Comparison of ENCODE assay signal across 9 mouse cellular contexts in genomic region chr11:5165471-5165916, GRCm38 (mm10). TPM values are rescaled to one million over a fixed set of nuclear protein-coding genes. Genes with fewer than 3 reads are reported as not detected.
DNase-seq lines count a peak whose midpoint lies in the region; ATAC-seq and TF ChIP-seq lines count a peak whose summit lies in the region.
"Had no signal": no experiment of that assay in that cellular context is flagged by ENCODE, and none has a peak within 500 bp of the region (broad histone marks: within the 10 kb centered on the region; RNA-seq: fewer than 3 reads in every experiment).

No protein-coding gene starts in this region.

- peak; percentile 30 for TF ChIP-seq CTCF in layer of hippocampus, adult 2 months (conservative IDR thresholded peaks at IDR 0.05)
- TF ChIP-seq CTCF in lung, postnatal 0 days (IDR thresholded peaks at IDR 0.05) = peak; percentile 22; the same call in 1 of the 2 replicates
- TF ChIP-seq CTCF in stomach, postnatal 0 days (IDR thresholded peaks at IDR 0.05; ENCODE audit: low read depth) = no peak

- WGBS in embryonic facial prominence, embryonic 14.5 days = 12% methylated on average over 7 of the region's 8 CpGs
- 25% methylated on average over 8 of the region's 8 CpGs for WGBS in lung, postnatal 0 days
- 31% methylated on average over 8 of the region's 8 CpGs for WGBS in stomach, postnatal 0 days
- 47% methylated on average over 8 of the region's 8 CpGs for WGBS in liver, embryonic 11.5 days

- peak; percentile 72 for ATAC-seq in embryonic facial prominence, embryonic 14.5 days (ENCODE audit: low read depth)
- peak; percentile 82 for ATAC-seq in lung, postnatal 0 days
- ATAC-seq in stomach, postnatal 0 days (ENCODE audit: low FRiP score, low TSS enrichment) = peak; percentile 69; the same call in 1 of the 2 replicates
- ATAC-seq in granulocyte monocyte progenitor cell, adult 5-6 weeks (replicated peaks; ENCODE audit: poor library complexity, severe bottlenecking) = no peak
- no peak for ATAC-seq in liver, embryonic 11.5 days (replicated peaks; ENCODE audit: low FRiP score)

- peak overlapping the region; percentile 5; the same call in 1 of the 2 replicates for H3K9ac ChIP-seq in embryonic facial prominence, embryonic 14.5 days (ENCODE audit: low read depth, low read length)
- H3K9ac ChIP-seq in lung, postnatal 0 days (replicated peaks; ENCODE audit: low read depth) = no peak overlapping the region
- H3K9ac ChIP-seq in stomach, postnatal 0 days (ENCODE audit: low read length) = no peak overlapping the region; the same call in 1 of the 2 replicates
- H3K9ac ChIP-seq in liver, embryonic 11.5 days (ENCODE audit: low read depth, low read length) = no peak overlapping the region
- H3K9ac ChIP-seq: midbrain, embryonic 12.5 days had no signal

- no peaks in the 10 kb centered on the region for H3K27me3 ChIP-seq in embryonic facial prominence, embryonic 14.5 days (replicated peaks; ENCODE audit: control insufficient read depth, insufficient read depth, low read length)
- no peaks in the 10 kb centered on the region for H3K27me3 ChIP-seq in lung, postnatal 0 days (replicated peaks; ENCODE audit: insufficient read depth, low read length)
- H3K27me3 ChIP-seq in stomach, postnatal 0 days (ENCODE audit: control insufficient read depth, insufficient read depth, low read length) = no peaks in the 10 kb centered on the region
- no peaks in the 10 kb centered on the region for H3K27me3 ChIP-seq in liver, embryonic 11.5 days (replicated peaks; ENCODE audit: control insufficient read depth, insufficient read depth, low read length)
- H3K27me3 ChIP-seq: midbrain, embryonic 12.5 days had no signal

- no peak for TF ChIP-seq EP300 in lung, postnatal 0 days (IDR thresholded peaks at IDR 0.05)
- TF ChIP-seq EP300 in stomach, postnatal 0 days (optimal IDR thresholded peaks at IDR 0.05) = no peak

- H3K27ac ChIP-seq in embryonic facial prominence, embryonic 14.5 days (replicated peaks; ENCODE audit: low read depth, low read length) = peak overlapping the region; percentile 73
- H3K27ac ChIP-seq in layer of hippocampus, adult 2 months = peak overlapping the region; percentile 80
- no peak overlapping the region for H3K27ac ChIP-seq in lung, postnatal 0 days (ENCODE audit: low read length)
- peak overlapping the region; percentile 67 for H3K27ac ChIP-seq in stomach, postnatal 0 days (replicated peaks)
- no peak overlapping the region for H3K27ac ChIP-seq in liver, embryonic 11.5 days (ENCODE audit: low read depth, low read length)
- H3K27ac ChIP-seq: midbrain, embryonic 12.5 days had no signal

- no peak overlapping the region for H3K4me3 ChIP-seq in embryonic facial prominence, embryonic 14.5 days (ENCODE audit: low read depth, low read length)
- no peak overlapping the region for H3K4me3 ChIP-seq in layer of hippocampus, adult 2 months
- no peak overlapping the region for H3K4me3 ChIP-seq in lung, postnatal 0 days (ENCODE audit: low read depth, low read length)
- H3K4me3 ChIP-seq in stomach, postnatal 0 days (ENCODE audit: low read depth, low read length) = no peak overlapping the region
- H3K4me3 ChIP-seq in liver, embryonic 11.5 days (ENCODE audit: low read depth, low read length) = no peak overlapping the region
- H3K4me3 ChIP-seq: midbrain, embryonic 12.5 days had no signal

- H3K4me2 ChIP-seq in embryonic facial prominence, embryonic 14.5 days (ENCODE audit: low read depth, low read length) = no peak overlapping the region
- no peak overlapping the region for H3K4me2 ChIP-seq in lung, postnatal 0 days (replicated peaks; ENCODE audit: low read depth, low read length)
- H3K4me2 ChIP-seq in stomach, postnatal 0 days (replicated peaks; ENCODE audit: low read depth) = no peak overlapping the region
- H3K4me2 ChIP-seq in liver, embryonic 11.5 days = no peak overlapping the region
- H3K4me2 ChIP-seq: midbrain, embryonic 12.5 days had no signal

- peaks cover 21% of the 10 kb centered on the region for H3K4me1 ChIP-seq in embryonic facial prominence, embryonic 14.5 days (ENCODE audit: control insufficient read depth, insufficient read depth, low read length)
- 0 out of 2 replicates have a peak, but pooled peaks cover 3% of the 10 kb centered on the region for H3K4me1 ChIP-seq in lung, postnatal 0 days (ENCODE audit: insufficient read depth, low read depth, low read length)
- no peaks in the 10 kb centered on the region for H3K4me1 ChIP-seq in stomach, postnatal 0 days (replicated peaks; ENCODE audit: control insufficient read depth, insufficient read depth)
- H3K4me1 ChIP-seq in liver, embryonic 11.5 days (replicated peaks; ENCODE audit: control insufficient read depth, insufficient read depth, low read length) = no peaks in the 10 kb centered on the region

- DNase-seq in cerebellum, adult 9-10 months = peak; percentile 91
- peak; percentile 81 for DNase-seq in embryonic facial prominence, embryonic 14.5 days (ENCODE audit: low spot score)
- DNase-seq in heart, adult 8-10 months (ENCODE audit: low spot score) = peak; percentile 53
- DNase-seq in layer of hippocampus, adult 2 months (ENCODE audit: low spot score in 2 of 2) = peak; percentile 66 to 77
- DNase-seq in lung, postnatal 0 days (ENCODE audit: low spot score) = peak; percentile 76
- no peak for DNase-seq in stomach, postnatal 0 days (ENCODE audit: low spot score)
- DNase-seq in liver, embryonic 11.5 days (ENCODE audit: low spot score) = no peak

- no peaks in the 10 kb centered on the region for H3K36me3 ChIP-seq in embryonic facial prominence, embryonic 14.5 days (ENCODE audit: control insufficient read depth, insufficient read depth, low read length)
- H3K36me3 ChIP-seq in lung, postnatal 0 days (ENCODE audit: insufficient read depth, low read length) = no peaks in the 10 kb centered on the region
- H3K36me3 ChIP-seq in stomach, postnatal 0 days (ENCODE audit: control insufficient read depth, insufficient read depth, low read length) = no peaks in the 10 kb centered on the region
- no peaks in the 10 kb centered on the region for H3K36me3 ChIP-seq in liver, embryonic 11.5 days (ENCODE audit: control insufficient read depth, insufficient read depth, low read length)
- H3K36me3 ChIP-seq: midbrain, embryonic 12.5 days had no signal

- 0 out of 2 replicates have a peak, but pooled peaks cover 5% of the 10 kb centered on the region for H3K9me3 ChIP-seq in embryonic facial prominence, embryonic 14.5 days (ENCODE audit: control insufficient read depth, low read length)
- no peaks in the 10 kb centered on the region for H3K9me3 ChIP-seq in lung, postnatal 0 days (ENCODE audit: low read length)
- no peaks in the 10 kb centered on the region for H3K9me3 ChIP-seq in stomach, postnatal 0 days (ENCODE audit: control insufficient read depth, low read length)
- H3K9me3 ChIP-seq in liver, embryonic 11.5 days (ENCODE audit: control insufficient read depth, low read length) = peaks cover 6% of the 10 kb centered on the region
- H3K9me3 ChIP-seq: midbrain, embryonic 12.5 days had no signal

RNA-seq across cellular contexts. Expression of gene Emid1, which starts 13.4 kb away (rescaled TPM):
- 38.0 and 41.9 TPM in 2 replicates for polyA plus RNA-seq in embryonic facial prominence, embryonic 14.5 days (2014; fragmentation: Nextera tagmentation; extraction: Ambion mirVana)
- 1 to 10 TPM in 1 of 4 experiments, under 1 TPM in 3; 0.73 to 2.0 (median 0.90) TPM for total RNA-seq in heart, adult 8-10 months (2022)
- total RNA-seq in layer of hippocampus, adult 2 months (2021) = 1 to 10 TPM; 4.2 to 4.9 TPM
- 63.3 and 67.5 TPM in 2 replicates for polyA plus RNA-seq in lung, postnatal 0 days (2015; fragmentation: Nextera tagmentation; extraction: Ambion mirVana)
- 48.7 and 51.3 TPM in 2 replicates for polyA plus RNA-seq in stomach, postnatal 0 days (2015; fragmentation: Nextera tagmentation; extraction: Ambion mirVana)
- total RNA-seq in granulocyte monocyte progenitor cell, adult 5-6 weeks (2014; fragmentation: Nextera tagmentation) = 10.0 and 11.4 TPM in 2 replicates
- 5.1 and 7.9 TPM in 2 replicates for total RNA-seq in granulocyte monocyte progenitor cell, adult 5-6 weeks (2017)
- polyA plus RNA-seq in liver, embryonic 11.5 days (2014; fragmentation: Nextera tagmentation; extraction: Ambion mirVana) = 14.6 and 16.5 TPM in 2 replicates

Comparison
In these comparisons a context has a peak if more than half of its experiments do, and no peak if none do; other contexts are left out.
1. DNase-seq: peak in cerebellum, adult 9-10 months (single experiment), embryonic facial prominence, embryonic 14.5 days (single experiment), heart, adult 8-10 months (single experiment), layer of hippocampus, adult 2 months (2 of 2) and lung, postnatal 0 days (single experiment); none in stomach, postnatal 0 days (single experiment) and liver, embryonic 11.5 days (single experiment).
2. ATAC-seq: peak in embryonic facial prominence, embryonic 14.5 days (single experiment), lung, postnatal 0 days (single experiment) and stomach, postnatal 0 days (single experiment); none in granulocyte monocyte progenitor cell, adult 5-6 weeks (single experiment) and liver, embryonic 11.5 days (single experiment).
3. H3K27ac ChIP-seq: peak in embryonic facial prominence, embryonic 14.5 days (single experiment), layer of hippocampus, adult 2 months (single experiment) and stomach, postnatal 0 days (single experiment); none in lung, postnatal 0 days (single experiment) and liver, embryonic 11.5 days (single experiment).